Mouse (Mus musculus): ENCODE data around the gene BC035044. TPM values are rescaled to one million over a fixed set of nuclear protein-coding genes. Genes with fewer than 3 reads are reported as not detected.
"Not testable (repeated sequence)": the region's sequence is repeated elsewhere in the genome, so short reads cannot be mapped to it uniquely, and the experiment has no call there.

Gene BC035044
- polyA plus RNA-seq, 1 experiment from 2014 or later = 1.9 TPM

DNA sequence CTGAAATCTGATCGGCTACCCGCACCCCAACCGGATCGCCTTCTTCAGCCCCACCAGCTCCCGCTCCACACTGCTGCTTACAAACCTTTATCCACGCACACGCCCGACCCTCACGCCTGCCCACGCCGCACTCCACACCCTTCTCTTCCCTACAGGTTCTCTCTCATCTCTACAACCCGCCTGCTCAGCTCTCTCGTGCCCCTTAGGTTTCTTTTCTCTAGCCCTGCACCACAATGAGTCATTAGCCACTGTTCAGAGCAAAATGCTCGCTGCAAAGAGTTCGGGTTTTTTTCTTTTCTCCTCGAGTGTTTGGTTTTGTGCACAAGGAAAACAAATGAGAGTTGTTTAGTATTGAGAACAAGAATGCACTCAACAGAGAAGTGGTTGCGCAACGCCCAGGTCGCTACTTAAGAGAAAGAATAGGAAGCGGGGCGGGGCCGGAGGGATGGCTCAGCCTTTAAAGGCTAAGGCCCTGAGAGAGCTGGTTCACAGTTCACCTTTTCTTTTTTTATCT is 47.4 kb downstream of the BC035044 start:
- Histone ChIP-seq H3K27ac (ENCODE audit: low read length) (peak overlapping the region; percentile 96), H3K9ac (ENCODE audit: low read depth, low read length) (peak overlapping the region; percentile 82), H3K4me3 (ENCODE audit: low read length) (peak overlapping the region; percentile 90), H3K27me3 (replicated peaks; ENCODE audit: control insufficient read depth, insufficient read depth, low read length) (no peaks in the 10 kb centered on the region), H3K36me3 (ENCODE audit: control insufficient read depth, insufficient read depth, low read length) (no peaks in the 10 kb centered on the region), H3K4me2 (ENCODE audit: low read depth, low read length) (peak overlapping the region; percentile 79), H3K4me1 (ENCODE audit: control insufficient read depth, insufficient read depth, low read length) (peaks cover 11% of the 10 kb centered on the region), H3K9me3 (ENCODE audit: control insufficient read depth, low read length) (no peaks in the 10 kb centered on the region)
- WGBS = under 1% methylated on average over 22 of the region's 22 CpGs
- peak; percentile 38 for ATAC-seq

DNA sequence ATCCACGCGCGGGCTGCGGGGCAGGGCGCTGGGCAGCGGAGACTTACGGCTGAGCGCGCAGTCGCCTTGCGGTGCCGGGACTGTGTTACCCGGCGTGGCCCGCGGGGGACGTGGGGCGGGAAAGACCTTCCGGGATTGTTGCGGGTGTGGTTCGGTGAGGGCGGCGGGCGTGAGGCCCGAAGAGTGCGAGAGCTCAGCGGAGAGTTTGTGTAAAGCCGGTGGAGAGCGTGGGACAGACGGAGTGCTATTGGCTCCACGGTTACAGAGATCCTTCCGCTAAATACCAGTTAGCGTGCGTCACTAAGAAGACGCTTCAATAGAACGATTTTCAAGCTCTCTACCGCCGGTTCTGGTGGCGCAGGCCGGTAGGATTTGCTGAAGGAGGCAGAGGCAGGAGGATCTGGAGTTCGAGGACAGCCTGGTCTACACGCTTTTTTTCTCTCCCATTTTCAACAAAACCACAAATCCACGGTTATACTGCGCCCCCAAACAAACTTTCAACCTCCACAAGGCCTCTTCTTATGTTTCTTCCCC is 47.9 kb downstream of the BC035044 start:
- peak; percentile 69 for ATAC-seq
- WGBS = under 1% methylated on average over 44 of the region's 44 CpGs
- H3K9me3 ChIP-seq (ENCODE audit: control insufficient read depth, low read length) = no peaks in the 10 kb centered on the region

DNA sequence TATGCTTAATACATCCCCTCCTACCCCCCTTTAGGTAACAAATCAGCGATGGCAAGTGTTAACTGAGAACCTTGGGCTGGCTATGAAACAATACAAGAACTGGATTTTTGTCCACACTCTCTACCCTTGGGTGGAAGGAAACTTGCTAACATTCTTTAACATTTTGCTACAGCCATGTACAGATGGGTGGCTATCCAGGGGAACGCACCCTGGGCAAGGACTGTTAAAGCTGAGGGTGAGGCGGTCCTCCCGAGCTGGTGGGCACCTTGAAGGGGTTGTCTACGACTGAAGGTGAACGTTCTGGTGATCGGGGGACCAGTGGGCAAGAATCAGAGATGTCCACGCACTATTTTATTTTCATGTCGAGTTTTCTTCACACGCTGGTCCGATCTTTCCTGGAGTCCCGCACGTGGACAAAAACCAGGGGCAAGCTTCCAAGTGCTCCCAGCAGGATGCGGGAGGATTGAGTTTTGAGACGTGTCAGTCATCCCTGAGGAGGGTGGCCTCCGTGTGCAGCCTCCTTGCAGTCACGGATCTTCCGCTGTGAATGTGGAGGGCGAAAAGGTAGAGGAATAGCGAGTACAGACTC is 48.5 kb downstream of the BC035044 start:
- under 1% methylated on average over 20 of the region's 20 CpGs for WGBS
- peak overlapping the region; percentile 93 for H3K9ac ChIP-seq (ENCODE audit: low read depth, low read length)
- peaks cover 13% of the 10 kb centered on the region for H3K4me1 ChIP-seq (ENCODE audit: control insufficient read depth, insufficient read depth, low read length)
- no peaks in the 10 kb centered on the region for H3K36me3 ChIP-seq (ENCODE audit: control insufficient read depth, insufficient read depth, low read length)
- H3K4me2 ChIP-seq (ENCODE audit: low read depth, low read length) = peak overlapping the region; percentile 76
- H3K4me3 ChIP-seq (ENCODE audit: low read length) = peak overlapping the region; percentile 90
- no peaks in the 10 kb centered on the region for H3K27me3 ChIP-seq (replicated peaks; ENCODE audit: control insufficient read depth, insufficient read depth, low read length)
- no peak for ATAC-seq
- peak overlapping the region; percentile 96 for H3K27ac ChIP-seq (ENCODE audit: low read length)
- no peaks in the 10 kb centered on the region for H3K9me3 ChIP-seq (ENCODE audit: control insufficient read depth, low read length)

More for the DNA sequence above, 47.9 kb downstream of the BC035044 start:
- H3K4me3 ChIP-seq (ENCODE audit: low read length) = peak overlapping the region; percentile 90
- peaks cover 11% of the 10 kb centered on the region for H3K4me1 ChIP-seq (ENCODE audit: control insufficient read depth, insufficient read depth, low read length)
- no peaks in the 10 kb centered on the region for H3K27me3 ChIP-seq (replicated peaks; ENCODE audit: control insufficient read depth, insufficient read depth, low read length)
- H3K27ac ChIP-seq (ENCODE audit: low read length) = peak overlapping the region; percentile 96
- no peaks in the 10 kb centered on the region for H3K36me3 ChIP-seq (ENCODE audit: control insufficient read depth, insufficient read depth, low read length)
- H3K4me2 ChIP-seq (ENCODE audit: low read depth, low read length) = peak overlapping the region; percentile 79
- H3K9ac ChIP-seq (ENCODE audit: low read depth, low read length) = peak overlapping the region; percentile 93

DNA sequence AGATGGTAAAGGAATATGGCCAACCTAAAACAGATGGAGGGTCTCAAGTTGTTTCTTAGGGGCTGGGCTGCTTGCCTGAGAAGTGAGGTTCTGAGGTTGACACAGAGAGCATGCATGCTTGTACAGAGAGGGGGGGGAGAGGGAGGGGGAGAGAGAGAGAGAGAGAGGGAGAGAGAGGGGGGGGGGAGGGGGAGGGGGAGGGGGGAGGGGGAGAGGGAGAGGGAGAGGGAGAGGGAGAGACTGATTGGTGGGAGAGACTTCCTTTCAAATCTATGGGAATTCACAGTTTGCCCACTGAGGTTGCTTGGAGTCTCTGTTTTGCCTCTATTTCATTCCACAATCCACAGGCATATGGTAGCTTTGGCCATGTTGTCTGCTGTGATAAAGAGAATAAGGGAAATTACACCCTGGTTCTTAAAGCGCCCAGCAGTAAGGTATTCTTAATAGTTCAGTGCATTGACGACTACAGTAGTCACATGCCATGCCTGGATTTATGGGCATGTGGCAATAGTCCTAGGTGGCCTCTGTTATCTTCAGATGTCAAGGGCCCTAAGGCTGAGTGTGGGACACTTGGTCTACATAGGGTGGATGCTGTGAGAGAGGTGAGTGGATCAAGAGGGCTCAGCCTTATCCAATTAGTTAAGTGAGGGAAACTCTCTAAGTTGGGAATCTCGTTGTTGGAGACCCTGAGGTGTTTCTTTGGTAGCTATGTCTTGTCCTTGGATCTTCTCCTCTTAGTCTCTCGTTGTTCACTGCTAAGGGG is 49.4 kb downstream of the BC035044 start:
- ATAC-seq = no peak
- Histone ChIP-seq H3K27ac (ENCODE audit: low read length) (peak overlapping the region; percentile 96; the same call in 1 of the 2 replicates), H3K4me3 (ENCODE audit: low read length) (peak overlapping the region; percentile 90)

DNA sequence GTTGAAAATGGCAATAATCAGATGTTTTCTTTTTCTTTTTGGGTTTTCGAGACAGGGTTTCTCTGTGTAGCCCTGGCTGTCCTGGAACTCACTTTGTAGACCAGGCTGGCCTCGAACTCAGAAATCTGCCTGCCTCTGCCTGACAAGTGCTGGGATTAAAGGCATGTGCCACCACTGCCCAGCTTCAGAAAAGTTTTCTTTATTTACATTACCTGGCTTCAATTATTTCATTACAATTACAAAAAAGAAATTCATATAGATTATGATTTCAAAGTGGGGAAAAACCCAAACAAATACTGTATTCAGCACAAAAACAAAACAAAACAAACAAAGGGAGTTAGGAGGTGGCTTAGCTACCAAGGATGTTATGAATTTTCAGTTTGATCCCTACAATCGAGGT is 50.3 kb downstream of the BC035044 start:
- WGBS = 89% methylated on average over 3 of the region's 3 CpGs
- H3K4me2 ChIP-seq (ENCODE audit: low read depth, low read length); H3K9me3 ChIP-seq (ENCODE audit: control insufficient read depth, low read length); H3K36me3 ChIP-seq (ENCODE audit: control insufficient read depth, insufficient read depth, low read length); H3K27ac ChIP-seq (ENCODE audit: low read length); H3K4me3 ChIP-seq (ENCODE audit: low read length); H3K9ac ChIP-seq (ENCODE audit: low read depth, low read length); ATAC-seq; H3K27me3 ChIP-seq (replicated peaks; ENCODE audit: control insufficient read depth, insufficient read depth, low read length): not testable (repeated sequence)
- H3K4me1 ChIP-seq (ENCODE audit: control insufficient read depth, insufficient read depth, low read length) = peaks cover 17% of the 10 kb centered on the region

More for the DNA sequence above, 49.4 kb downstream of the BC035044 start:
- Histone ChIP-seq H3K9ac (ENCODE audit: low read depth, low read length) (peak overlapping the region; percentile 93; the same call in 1 of the 2 replicates), H3K4me2 (ENCODE audit: low read depth, low read length) (peak overlapping the region; percentile 76), H3K9me3 (ENCODE audit: control insufficient read depth, low read length) (no peaks in the 10 kb centered on the region), H3K4me1 (ENCODE audit: control insufficient read depth, insufficient read depth, low read length) (peaks cover 17% of the 10 kb centered on the region), H3K27me3 (replicated peaks; ENCODE audit: control insufficient read depth, insufficient read depth, low read length) (no peaks in the 10 kb centered on the region), H3K36me3 (ENCODE audit: control insufficient read depth, insufficient read depth, low read length) (no peaks in the 10 kb centered on the region)
- 44% methylated on average over 4 of the region's 4 CpGs for WGBS

DNA sequence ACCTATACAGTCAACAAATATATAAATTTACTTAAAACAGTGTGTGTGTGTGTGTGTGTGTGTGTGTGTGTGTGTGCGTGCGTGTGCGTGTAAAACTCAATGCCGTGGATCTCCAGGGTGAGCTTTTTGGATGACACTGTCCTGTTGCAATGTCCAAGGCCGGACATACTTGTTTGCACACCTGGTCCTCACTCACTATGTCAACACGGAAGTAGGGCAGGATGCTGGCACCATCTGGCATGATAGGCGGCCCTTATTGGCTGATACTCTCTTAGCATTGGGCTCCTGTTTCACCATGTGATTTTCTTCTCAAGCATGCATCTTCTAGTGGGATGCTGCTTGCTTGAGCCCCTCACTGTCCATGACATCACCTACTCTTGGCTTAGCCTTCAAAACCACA is 51.0 kb downstream of the BC035044 start:
- Histone ChIP-seq H3K4me3 (ENCODE audit: low read length) (peak overlapping the region; percentile 73), H3K27me3 (replicated peaks; ENCODE audit: control insufficient read depth, insufficient read depth, low read length) (no peaks in the 10 kb centered on the region), H3K9me3 (ENCODE audit: control insufficient read depth, low read length) (no peaks in the 10 kb centered on the region), H3K36me3 (ENCODE audit: control insufficient read depth, insufficient read depth, low read length) (no peaks in the 10 kb centered on the region), H3K27ac (ENCODE audit: low read length) (peak overlapping the region; percentile 91; the same call in 1 of the 2 replicates), H3K4me2 (ENCODE audit: low read depth, low read length) (peak overlapping the region; percentile 77), H3K9ac (ENCODE audit: low read depth, low read length) (0 out of 2 replicates have a peak overlapping the region, but pooled peaks have one; percentile 68), H3K4me1 (ENCODE audit: control insufficient read depth, insufficient read depth, low read length) (peaks cover 17% of the 10 kb centered on the region)
- 59% methylated on average over 7 of the region's 7 CpGs for WGBS
- ATAC-seq = no peak

DNA sequence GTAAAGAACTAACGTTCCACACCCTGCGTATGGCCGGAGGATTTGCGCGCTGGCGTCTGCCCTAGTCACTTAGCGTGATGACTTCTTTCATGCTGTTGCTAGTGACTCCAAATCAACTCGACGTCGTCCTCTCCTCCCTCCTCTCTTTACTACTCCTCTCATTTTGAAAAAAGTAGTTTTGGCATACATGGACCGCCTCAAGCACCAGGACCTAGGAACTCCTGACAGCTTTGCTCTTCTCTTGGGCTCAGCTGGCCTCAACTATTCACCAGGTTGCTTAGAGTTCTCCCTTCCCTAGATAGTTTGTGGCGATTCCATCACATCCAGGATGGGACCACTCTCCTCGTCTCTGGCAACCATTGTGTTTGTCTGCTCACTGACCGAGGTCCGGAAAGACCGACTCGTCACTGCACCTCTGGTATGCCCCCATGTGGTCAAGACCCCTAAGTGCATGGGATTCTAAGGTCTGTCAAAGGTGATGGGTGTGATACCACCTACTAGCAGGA is 51.6 kb downstream of the BC035044 start:
- ATAC-seq = peak; percentile 29
- peak overlapping the region; percentile 73 for H3K4me3 ChIP-seq (ENCODE audit: low read length)
- H3K9me3 ChIP-seq (ENCODE audit: control insufficient read depth, low read length) = no peaks in the 10 kb centered on the region
- H3K4me2 ChIP-seq (ENCODE audit: low read depth, low read length) = peak overlapping the region; percentile 77
- no peaks in the 10 kb centered on the region for H3K27me3 ChIP-seq (replicated peaks; ENCODE audit: control insufficient read depth, insufficient read depth, low read length)
- under 1% methylated on average over 17 of the region's 17 CpGs for WGBS
- H3K4me1 ChIP-seq (ENCODE audit: control insufficient read depth, insufficient read depth, low read length) = peaks cover 17% of the 10 kb centered on the region
- peak overlapping the region; percentile 68 for H3K9ac ChIP-seq (ENCODE audit: low read depth, low read length)
- no peaks in the 10 kb centered on the region for H3K36me3 ChIP-seq (ENCODE audit: control insufficient read depth, insufficient read depth, low read length)
- peak overlapping the region; percentile 91 for H3K27ac ChIP-seq (ENCODE audit: low read length)

DNA sequence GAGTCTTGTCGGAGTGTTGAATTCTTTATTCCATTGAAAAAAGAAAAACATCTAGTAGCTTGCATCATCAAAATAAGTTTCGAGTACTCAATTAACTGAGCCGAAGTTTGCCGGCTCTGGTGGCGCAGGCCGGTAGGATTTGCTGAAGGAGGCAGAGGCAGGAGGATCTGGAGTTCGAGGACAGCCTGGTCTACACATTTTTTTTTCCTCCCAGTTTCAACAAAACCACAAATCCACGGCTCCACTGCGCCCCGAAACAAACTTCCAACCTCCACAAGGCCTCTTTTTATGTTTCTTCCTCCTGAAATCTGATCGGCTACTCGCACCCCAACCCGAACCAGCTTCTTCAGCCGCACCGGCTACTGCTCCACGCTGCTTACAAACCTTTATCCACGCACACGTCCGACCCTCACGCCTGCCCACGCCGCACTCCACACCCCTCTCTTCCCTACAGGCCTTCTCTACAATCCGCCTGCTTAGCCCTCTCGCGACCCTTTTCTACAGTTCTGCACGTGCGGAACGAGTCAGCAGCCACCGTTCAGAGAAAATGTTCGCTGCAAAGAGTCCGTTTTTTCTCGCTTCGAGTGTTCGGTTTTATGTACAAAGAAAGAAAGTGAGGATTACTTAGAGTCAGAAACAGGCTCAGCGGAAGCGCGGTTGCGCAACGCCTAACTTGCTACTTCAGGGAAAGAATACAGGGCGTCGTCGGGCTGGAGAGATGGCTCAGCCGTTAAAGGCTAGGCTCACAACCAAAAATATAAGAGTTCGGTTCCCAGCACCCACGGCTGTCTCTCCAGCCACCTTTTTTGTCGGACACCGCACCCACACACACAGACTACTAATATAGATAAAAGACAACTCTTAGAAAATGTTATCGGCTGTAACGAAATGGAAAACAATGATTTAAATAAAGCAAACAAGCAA is 52.3 kb downstream of the BC035044 start:
- Histone ChIP-seq H3K36me3 (ENCODE audit: control insufficient read depth, insufficient read depth, low read length) (no peaks in the 10 kb centered on the region), H3K27ac (ENCODE audit: low read length) (peak overlapping the region; percentile 96), H3K4me2 (ENCODE audit: low read depth, low read length) (peak overlapping the region; percentile 77), H3K4me1 (ENCODE audit: control insufficient read depth, insufficient read depth, low read length) (peaks cover 14% of the 10 kb centered on the region; the same call in 1 of the 2 replicates), H3K4me3 (ENCODE audit: low read length) (peak overlapping the region; percentile 73), H3K9me3 (ENCODE audit: control insufficient read depth, low read length) (no peaks in the 10 kb centered on the region), H3K9ac (ENCODE audit: low read depth, low read length) (peak overlapping the region; percentile 82), H3K27me3 (replicated peaks; ENCODE audit: control insufficient read depth, insufficient read depth, low read length) (no peaks in the 10 kb centered on the region)
- under 1% methylated on average over 49 of the region's 49 CpGs for WGBS
- ATAC-seq = peak; percentile 55

Measured in intestine, embryonic 16.5 days (tissue).